Mouse (Mus musculus) heart, embryonic 14.5 days (tissue): ENCODE data around the gene Rcan1. TPM values are rescaled to one million over a fixed set of nuclear protein-coding genes. Genes with fewer than 3 reads are reported as not detected.

Experiments used
- ATAC-seq: fragments of 200-750 bp; cut with Nextera tagmentation; 2 replicates; pipeline ENCODE4 v1.8.0; 2017; ENCODE audit warnings: low read depth, moderate TSS enrichment; ENCODE audit not compliant: insufficient number of reproducible peaks, insufficient read depth, low FRiP score
- H3K27ac ChIP-seq, 2 experiments: fragments of 200-500 bp in 1 of 2; fragments of 300-500 bp in 1 of 2; sonication (generic) in 1 of 2; replicated peaks in 1 of 2; 2 replicates each; pipeline ENCODE4 v1.5.1; 2012 to 2014; ENCODE audit warnings: low read depth in 2 of 2, low read length in 2 of 2, control low read depth in 1 of 2, mild to moderate bottlenecking in 1 of 2, mixed read lengths in 1 of 2; ENCODE audit not compliant: control insufficient read depth in 1 of 2, insufficient read depth in 1 of 2
- H3K27me3 ChIP-seq: fragments of 300-500 bp; sonication (generic); 2 replicates; pipeline ENCODE4 v1.6.1; 2014; ENCODE audit warnings: mild to moderate bottlenecking, low read length, control low read depth; ENCODE audit not compliant: control insufficient read depth, insufficient read depth
- H3K36me3 ChIP-seq: fragments of 300-500 bp; sonication (generic); 2 replicates; pipeline ENCODE4 v1.6.1; 2014; ENCODE audit warnings: mild to moderate bottlenecking, control low read depth, low read length, mixed read lengths; ENCODE audit not compliant: control insufficient read depth, insufficient read depth
- H3K4me1 ChIP-seq, 2 experiments: fragments of 200-500 bp in 1 of 2; fragments of 300-500 bp in 1 of 2; sonication (generic) in 1 of 2; 2 replicates each; pipeline ENCODE4 v1.6.1; 2012 to 2014; ENCODE audit warnings: low read length in 2 of 2, control low read depth in 1 of 2, mixed read lengths in 1 of 2; ENCODE audit not compliant: control insufficient read depth in 2 of 2, insufficient read depth in 2 of 2
- H3K4me2 ChIP-seq: fragments of 300-500 bp; sonication (generic); 2 replicates; pipeline ENCODE4 v1.6.1; 2014; ENCODE audit warnings: mild to moderate bottlenecking, low read length
- H3K4me3 ChIP-seq, 2 experiments: fragments of 200-500 bp in 1 of 2; fragments of 300-500 bp in 1 of 2; sonication (generic) in 1 of 2; 2 replicates each; pipeline ENCODE4 v1.5.1; 2012 to 2014; ENCODE audit warnings: low read length in 2 of 2, mild to moderate bottlenecking in 2 of 2, control low read depth in 1 of 2, low read depth in 1 of 2, moderate library complexity in 1 of 2; ENCODE audit not compliant: control insufficient read depth in 1 of 2, insufficient read depth in 1 of 2
- H3K9ac ChIP-seq: fragments of 300-500 bp; sonication (generic); 2 replicates; pipeline ENCODE4 v1.6.1; 2014; ENCODE audit warnings: mild to moderate bottlenecking, low read length
- H3K9me3 ChIP-seq: fragments of 300-500 bp; sonication (generic); 2 replicates; pipeline ENCODE4 v1.6.1; 2016; ENCODE audit warnings: low read length, control low read depth; ENCODE audit not compliant: control insufficient read depth
- WGBS: fragments of 180-500 bp; shearing (Covaris S2); extraction: QIAGEN DNeasy Blood & Tissue Kit; methylation state at CpG from one replicate; pipeline ENCODE4 v1.1.7; 2014; 5-methylcytosine and 5-hydroxymethylcytosine counted together
- polyA plus RNA-seq: library from polyadenylated mRNA; unstranded; fragments of >200 nt; fragmentation: Nextera tagmentation; extraction: Ambion mirVana; gene quantifications from 2 replicates; pipeline ENCODE4 v1.2.1, GENCODE M21; 2014

Gene Rcan1
- polyA plus RNA-seq, 1 experiment from 2014 or later: 105 TPM

DNA sequence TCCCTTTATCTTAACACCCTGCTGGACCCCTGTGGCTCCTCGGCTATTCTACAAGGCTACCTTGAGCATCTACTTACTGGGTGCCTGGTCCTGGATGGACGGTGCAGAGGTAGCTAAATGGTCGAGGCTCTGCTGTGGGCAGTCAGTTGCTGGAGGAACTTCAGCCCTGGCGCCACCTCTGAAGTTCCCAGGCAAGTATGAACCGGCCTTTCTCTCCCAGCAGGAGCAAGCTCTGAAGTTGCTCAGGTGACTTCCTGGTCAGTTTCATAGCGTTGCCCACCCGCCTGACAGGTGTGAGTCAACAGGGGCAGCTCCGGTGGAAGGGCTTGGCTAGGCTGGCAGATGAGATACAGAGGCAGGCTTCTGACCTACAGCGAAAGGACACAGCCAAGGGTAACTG is 111.4 kb downstream of the Rcan1 start, which contains the start of gene Kcne1:
Kcne1 (minus strand) TSS at position 240 of the 400 bp plus-strand sequence.
- 43% methylated on average over 9 of the region's 9 CpGs for WGBS
- Histone ChIP-seq H3K9me3 (no peaks in the 10 kb centered on the region), H3K9ac (peak within 1 kb of the TSS; percentile 71), H3K27me3 (no peaks in the 10 kb centered on the region), H3K27ac (peak within 1 kb of the TSS in 1 of 2 experiments; percentile 69; a peak in 2 of 4 replicates), H3K4me3 (peak within 1 kb of the TSS; percentile 38 to 44), H3K36me3 (no peaks in the 10 kb centered on the region), H3K4me1 (peaks cover 40 to 51% of the 10 kb centered on the region in 2 experiments), H3K4me2 (peak within 1 kb of the TSS; percentile 64)
- ATAC-seq: no peak

DNA sequence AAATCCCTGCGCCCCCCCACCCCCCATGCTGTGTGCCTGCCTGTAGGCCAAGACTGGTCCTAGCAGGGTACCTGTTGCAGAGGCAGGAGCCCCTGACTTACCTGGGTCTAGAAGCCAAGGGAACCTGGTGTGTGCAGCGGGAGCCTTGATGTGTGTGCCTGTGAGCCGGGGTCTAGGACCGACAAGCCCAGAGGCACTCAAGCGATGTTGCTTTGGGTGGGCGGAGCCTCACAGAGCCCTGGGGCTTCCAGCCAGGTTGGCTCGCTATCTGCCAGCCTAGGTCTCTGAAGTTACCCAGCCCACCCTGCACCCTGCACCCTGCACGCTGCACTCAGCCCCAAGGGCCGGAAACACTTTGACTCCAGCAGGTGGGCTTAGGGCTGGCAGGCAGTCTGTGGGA is 111.9 kb downstream of the Rcan1 start:
- Histone ChIP-seq H3K4me2 (peak overlapping the region; percentile 64), H3K27me3 (no peaks in the 10 kb centered on the region), H3K4me3 (peak overlapping the region; percentile 38 to 44), H3K9ac (peak overlapping the region; percentile 71), H3K36me3 (no peaks in the 10 kb centered on the region), H3K9me3 (no peaks in the 10 kb centered on the region), H3K27ac (peak overlapping the region in 1 of 2 experiments; percentile 69; a peak in 2 of 4 replicates), H3K4me1 (peaks cover 40 to 51% of the 10 kb centered on the region in 2 experiments)
- WGBS: 11% methylated on average over 9 of the region's 9 CpGs
- peak; percentile 62; the same call in 1 of the 2 replicates for ATAC-seq

DNA sequence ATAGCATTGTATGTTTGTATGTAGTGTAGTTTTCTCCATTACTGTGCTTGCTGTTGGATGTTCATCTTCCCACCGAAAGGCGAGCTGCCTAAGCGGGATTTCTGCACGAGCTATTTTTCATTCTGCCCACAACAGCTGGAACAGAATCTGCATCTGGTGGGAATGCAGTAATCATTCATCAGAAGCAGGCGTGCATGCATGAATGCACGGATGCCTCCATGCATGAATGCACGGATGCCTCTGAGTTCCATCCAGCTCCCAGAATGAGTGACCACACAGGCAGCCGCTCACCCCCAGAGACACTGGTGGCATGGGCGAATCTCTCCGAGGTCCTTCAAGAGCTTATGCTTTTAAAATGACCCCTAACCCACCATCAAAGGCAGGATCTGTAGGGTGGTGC is 113.1 kb downstream of the Rcan1 start:
- Histone ChIP-seq H3K4me1 (peaks cover 40 to 51% of the 10 kb centered on the region in 2 experiments), H3K36me3 (0 out of 2 replicates have a peak, but pooled peaks cover 3% of the 10 kb centered on the region), H3K4me2 (peak overlapping the region; percentile 64), H3K4me3 (peak overlapping the region; percentile 1 to 20), H3K27ac (peak overlapping the region; percentile 42 to 90; a peak in 3 of 4 replicates), H3K9me3 (no peaks in the 10 kb centered on the region), H3K9ac (peak overlapping the region; percentile 69; the same call in 1 of the 2 replicates), H3K27me3 (no peaks in the 10 kb centered on the region)
- WGBS: 81% methylated on average over 10 of the region's 10 CpGs
- no peak for ATAC-seq

DNA sequence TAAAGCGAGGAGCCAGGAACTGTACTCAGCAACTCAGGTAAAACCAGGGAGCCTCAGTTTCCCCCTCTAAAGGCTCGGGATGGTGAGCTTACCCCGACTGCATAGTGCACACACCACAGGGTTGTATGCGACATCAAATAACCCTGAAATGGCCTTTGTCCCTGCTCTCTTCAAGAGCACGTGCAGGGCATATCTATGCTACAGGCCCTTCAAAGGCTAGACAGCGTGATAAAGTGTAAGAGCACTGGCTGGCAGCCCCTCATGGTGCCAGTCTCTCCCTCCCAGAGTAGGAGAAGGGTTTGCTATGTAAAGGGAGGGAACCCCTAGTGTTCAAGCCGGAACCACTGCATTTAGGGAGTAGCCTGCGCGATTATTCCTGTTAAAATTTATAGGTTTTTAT is 113.6 kb downstream of the Rcan1 start:
- H3K27ac ChIP-seq: peak overlapping the region; percentile 54 to 90
- peak overlapping the region in 1 of 2 experiments; percentile 1; a peak in 1 of 4 replicates for H3K4me3 ChIP-seq
- H3K4me1 ChIP-seq: peaks cover 40 to 51% of the 10 kb centered on the region in 2 experiments
- H3K36me3 ChIP-seq: 0 out of 2 replicates have a peak, but pooled peaks cover 3% of the 10 kb centered on the region
- H3K27me3 ChIP-seq: no peaks in the 10 kb centered on the region
- 49% methylated on average over 9 of the region's 9 CpGs for WGBS
- ATAC-seq: no peak
- peak overlapping the region; percentile 64 for H3K4me2 ChIP-seq
- H3K9ac ChIP-seq: peak overlapping the region; percentile 69
- no peaks in the 10 kb centered on the region for H3K9me3 ChIP-seq

DNA sequence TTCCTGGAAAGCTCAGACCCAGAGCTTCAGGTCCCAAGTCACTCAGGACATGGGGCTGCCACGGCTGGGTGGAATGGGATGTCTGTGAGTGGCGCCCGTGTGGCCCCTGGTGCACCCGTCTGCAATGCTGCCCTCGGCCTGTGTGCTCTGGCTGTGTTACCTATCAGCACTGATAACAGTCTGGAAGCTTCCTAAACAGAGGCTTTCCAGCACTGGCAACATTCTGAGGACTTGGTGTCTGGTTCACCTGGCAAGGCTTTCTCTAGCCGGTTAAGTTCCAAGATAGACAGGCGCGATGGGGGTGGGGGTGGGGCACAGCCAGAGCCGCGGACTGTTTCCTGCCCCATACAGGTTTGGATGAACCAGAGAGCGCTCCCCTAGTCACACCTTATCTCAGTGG is 114.7 kb downstream of the Rcan1 start:
- Histone ChIP-seq H3K4me3 (no peak overlapping the region), H3K36me3 (0 out of 2 replicates have a peak, but pooled peaks cover 3% of the 10 kb centered on the region), H3K9ac (peak overlapping the region; percentile 69), H3K27me3 (no peaks in the 10 kb centered on the region), H3K4me2 (peak overlapping the region; percentile 64), H3K9me3 (no peaks in the 10 kb centered on the region), H3K4me1 (peaks cover 40 to 51% of the 10 kb centered on the region in 2 experiments), H3K27ac (peak overlapping the region; percentile 54 to 90)
- 17% methylated on average over 11 of the region's 11 CpGs for WGBS
- no peak for ATAC-seq

DNA sequence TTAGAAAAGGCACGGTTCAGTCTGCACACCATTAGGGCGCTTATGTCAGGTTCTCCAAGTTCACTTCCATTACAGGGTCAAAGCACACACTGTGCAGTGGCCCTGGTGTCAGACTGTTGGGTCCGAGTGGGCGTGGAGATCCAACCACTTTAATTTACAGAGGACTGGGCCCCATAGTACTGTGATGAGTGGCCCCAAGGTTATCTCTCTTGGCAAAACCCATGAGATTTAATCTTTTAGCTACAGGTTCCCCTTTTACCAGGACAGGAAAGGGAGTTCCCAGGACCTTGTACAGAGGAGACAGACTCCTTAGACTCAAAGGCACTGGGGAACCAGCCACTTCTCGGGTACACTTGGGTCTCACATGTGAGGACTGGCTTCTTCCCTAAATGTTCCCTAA is 115.3 kb downstream of the Rcan1 start:
- Histone ChIP-seq H3K4me2 (peak overlapping the region; percentile 64; the same call in 1 of the 2 replicates), H3K4me3 (no peak overlapping the region), H3K9me3 (no peaks in the 10 kb centered on the region), H3K36me3 (0 out of 2 replicates have a peak, but pooled peaks cover 3% of the 10 kb centered on the region), H3K27ac (peak overlapping the region; percentile 54 to 90), H3K9ac (peak overlapping the region; percentile 69), H3K4me1 (peaks cover 40 to 52% of the 10 kb centered on the region in 2 experiments), H3K27me3 (no peaks in the 10 kb centered on the region)
- ATAC-seq: no peak
- WGBS: 64% methylated on average over 5 of the region's 5 CpGs

DNA sequence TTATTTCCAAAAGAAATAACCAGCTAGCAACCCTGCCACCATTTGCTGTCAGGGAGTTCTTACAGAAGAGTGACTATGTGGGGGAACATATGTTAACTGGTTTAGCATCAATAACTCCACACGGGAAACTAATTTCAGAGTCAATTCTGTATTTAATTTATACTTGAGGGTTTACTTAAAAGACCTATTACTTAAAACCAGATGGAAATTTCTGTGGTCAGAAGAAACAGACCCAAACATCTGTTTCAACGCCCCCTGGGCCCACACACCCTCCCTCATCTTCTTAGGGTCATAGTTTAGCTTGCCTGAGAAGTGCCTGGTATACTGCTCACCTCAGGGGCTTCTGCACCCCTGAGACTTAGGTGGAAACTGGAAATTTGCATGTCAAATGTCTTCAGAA is 116.8 kb downstream of the Rcan1 start:
- ATAC-seq: no peak
- Histone ChIP-seq H3K27me3 (no peaks in the 10 kb centered on the region), H3K36me3 (0 out of 2 replicates have a peak, but pooled peaks cover 3% of the 10 kb centered on the region), H3K9ac (no peak overlapping the region), H3K4me1 (peaks cover 36 to 53% of the 10 kb centered on the region in 2 experiments), H3K27ac (no peak overlapping the region), H3K4me3 (no peak overlapping the region), H3K9me3 (no peaks in the 10 kb centered on the region), H3K4me2 (no peak overlapping the region)
- 87% methylated on average over 2 of the region's 2 CpGs for WGBS
